Mouse (Mus musculus) limb, embryonic 12.5 days (tissue): ENCODE results near the gene Zfp12. TPM values are rescaled to one million over a fixed set of nuclear protein-coding genes. Genes with fewer than 3 reads are reported as not detected.

Experiments used
- ATAC-seq: fragments of 200-750 bp; cut with Nextera tagmentation; 2 replicates; pipeline ENCODE4 v1.8.0; 2017; ENCODE audit warnings: low read depth, moderate TSS enrichment; ENCODE audit not compliant: insufficient number of reproducible peaks, insufficient read depth, low FRiP score, low TSS enrichment
- H3K27ac ChIP-seq: fragments of 300-500 bp; sonication (generic); 2 replicates; pipeline ENCODE4 v1.5.1; 2016; ENCODE audit warnings: mild to moderate bottlenecking, moderate library complexity
- H3K27me3 ChIP-seq: fragments of 300-500 bp; sonication (generic); 2 replicates; pipeline ENCODE4 v1.6.1; 2016; ENCODE audit warnings: mild to moderate bottlenecking, moderate library complexity
- H3K36me3 ChIP-seq: fragments of 300-500 bp; sonication (generic); 2 replicates; pipeline ENCODE4 v1.6.1; 2016; ENCODE audit warnings: mild to moderate bottlenecking, moderate library complexity
- H3K4me1 ChIP-seq: fragments of 300-500 bp; sonication (generic); replicated peaks from 2 replicates; pipeline ENCODE4 v1.6.1; 2016
- H3K4me2 ChIP-seq: fragments of 300-500 bp; sonication (generic); 2 replicates; pipeline ENCODE4 v1.6.1; 2016; ENCODE audit warnings: mild to moderate bottlenecking, moderate library complexity
- H3K4me3 ChIP-seq: fragments of 300-500 bp; sonication (generic); replicated peaks from 2 replicates; pipeline ENCODE4 v1.5.1; 2016; ENCODE audit warnings: mild to moderate bottlenecking
- H3K9ac ChIP-seq: fragments of 300-500 bp; sonication (generic); replicated peaks from 2 replicates; pipeline ENCODE4 v1.6.1; 2016; ENCODE audit warnings: mild to moderate bottlenecking, moderate library complexity
- H3K9me3 ChIP-seq: fragments of 300-500 bp; sonication (generic); 2 replicates; pipeline ENCODE4 v1.6.1; 2016; ENCODE audit warnings: mild to moderate bottlenecking, moderate library complexity
- WGBS: fragments of 180-500 bp; shearing (Covaris S2); methylation state at CpG from one replicate; pipeline ENCODE4 v1.1.7; 2016; 5-methylcytosine and 5-hydroxymethylcytosine counted together
- polyA plus RNA-seq: library from polyadenylated mRNA; unstranded; fragments of >200 nt; fragmentation: Nextera tagmentation; extraction: Ambion mirVana; gene quantifications from 2 replicates; pipeline ENCODE4 v1.2.1, GENCODE M21; 2016

Zfp12 gene
- polyA plus RNA-seq, 1 experiment from 2014 or later = 25.1 TPM

DNA sequence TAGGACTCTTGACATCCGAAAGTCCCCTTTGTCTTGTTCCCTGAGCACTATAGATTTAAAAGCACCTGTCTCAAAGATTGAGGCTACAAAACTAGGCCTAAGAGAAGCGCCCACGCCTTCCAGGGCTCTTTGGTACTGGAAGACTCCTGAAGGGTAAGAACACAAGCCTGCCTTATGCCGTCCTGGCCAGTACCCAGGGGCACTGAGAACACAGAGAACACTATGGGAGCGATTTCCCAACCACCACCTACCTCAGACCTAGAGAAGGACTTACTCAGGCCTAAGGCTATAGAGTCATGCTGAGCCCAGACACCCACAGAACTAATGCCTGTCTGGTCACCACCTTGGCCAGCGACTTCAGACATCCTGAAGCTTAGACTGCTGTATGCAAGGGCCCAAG, 31.8 kb downstream of the Zfp12 start:
- WGBS = 79% methylated on average over 6 of the region's 6 CpGs
- Histone ChIP-seq H3K36me3 (peaks cover 32% of the 10 kb centered on the region), H3K27me3 (no peaks in the 10 kb centered on the region), H3K4me2 (no peak overlapping the region), H3K27ac (no peak overlapping the region), H3K4me1 (peaks cover 21% of the 10 kb centered on the region), H3K9me3 (no peaks in the 10 kb centered on the region), H3K4me3 (no peak overlapping the region), H3K9ac (no peak overlapping the region)
- ATAC-seq = no peak

DNA sequence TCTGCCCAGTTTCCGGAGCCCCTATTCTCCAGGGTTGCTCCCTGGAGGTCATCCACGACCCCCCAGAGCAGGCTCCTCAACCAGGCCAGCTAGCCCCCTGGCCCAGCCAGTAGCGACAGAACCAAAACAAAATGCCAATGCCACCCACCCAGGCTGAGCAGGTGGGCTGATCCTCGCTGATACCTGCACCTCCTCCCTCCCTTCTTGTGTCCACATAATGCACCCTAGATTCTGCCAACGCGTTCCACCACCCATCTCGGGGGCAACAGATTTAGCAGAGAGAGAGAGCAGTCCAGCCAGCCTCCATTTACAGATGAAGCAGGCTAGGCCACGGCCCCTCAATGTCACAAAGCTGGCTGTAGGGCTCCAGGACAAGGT, 34.0 kb downstream of the Zfp12 start:
- peak overlapping the region; percentile 70 for H3K27ac ChIP-seq
- 24% methylated on average over 8 of the region's 8 CpGs for WGBS
- H3K9me3 ChIP-seq = no peaks in the 10 kb centered on the region
- ATAC-seq = peak; percentile 5; the same call in 1 of the 2 replicates
- H3K27me3 ChIP-seq = no peaks in the 10 kb centered on the region
- peak overlapping the region; percentile 95 for H3K4me2 ChIP-seq
- peaks cover 10% of the 10 kb centered on the region for H3K36me3 ChIP-seq
- H3K4me3 ChIP-seq = peak overlapping the region; percentile 91
- peak overlapping the region; percentile 90 for H3K9ac ChIP-seq
- H3K4me1 ChIP-seq = peaks cover 21% of the 10 kb centered on the region

DNA sequence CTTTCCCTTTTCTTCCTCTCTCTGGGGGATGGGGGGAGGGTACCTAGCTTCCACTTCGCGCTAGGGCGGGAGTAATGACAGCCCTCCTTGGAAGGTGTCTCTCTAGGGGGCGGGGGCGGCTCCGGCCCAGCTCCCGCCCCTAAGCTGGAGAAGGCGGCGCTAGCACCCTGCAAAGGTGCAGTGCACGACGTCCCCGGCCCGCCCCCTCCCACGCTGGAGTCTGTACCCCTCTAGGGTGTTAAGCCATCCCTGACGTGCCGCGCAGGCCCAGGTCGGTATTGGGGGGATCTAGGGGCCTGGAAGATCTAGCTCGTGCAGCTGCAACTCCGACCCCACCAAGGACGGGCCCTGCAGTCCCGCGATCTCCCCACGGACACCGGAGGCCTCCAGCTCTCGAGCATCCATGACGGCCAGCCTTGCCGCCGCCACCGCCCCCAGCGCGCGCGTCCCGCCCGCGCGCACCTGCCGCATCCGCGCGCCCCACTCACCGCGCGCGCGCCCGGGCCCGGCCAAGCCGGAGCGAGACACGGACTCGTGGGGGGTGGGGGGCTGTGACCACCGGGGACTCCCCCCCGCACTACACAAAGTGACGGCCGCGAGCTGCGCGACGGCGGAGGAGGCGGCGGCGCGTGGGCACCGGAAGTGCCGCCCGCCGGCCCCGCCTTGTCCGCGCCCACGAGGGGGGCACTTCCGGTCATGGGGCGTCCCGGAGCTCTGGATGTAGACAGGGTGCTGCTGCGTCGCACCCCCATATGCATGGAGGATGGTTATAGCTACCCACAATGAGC, 34.6 kb downstream of the Zfp12 start, which contains the start of gene Zfp316:
Zfp316 (minus strand) TSS at position 660 of the 788 bp plus-strand sequence.
- Histone ChIP-seq H3K27ac (peak within 1 kb of the TSS; percentile 70), H3K36me3 (peaks cover 4% of the 10 kb centered on the region; the same call in 1 of the 2 replicates), H3K27me3 (no peaks in the 10 kb centered on the region; the same call in 1 of the 2 replicates), H3K4me1 (peaks cover 21% of the 10 kb centered on the region), H3K9me3 (no peaks in the 10 kb centered on the region), H3K4me3 (peak within 1 kb of the TSS; percentile 91), H3K9ac (peak within 1 kb of the TSS; percentile 90), H3K4me2 (peak within 1 kb of the TSS; percentile 95)
- ATAC-seq = peak; percentile 67; the same call in 1 of the 2 replicates
- under 1% methylated on average over 79 of the region's 79 CpGs for WGBS

DNA sequence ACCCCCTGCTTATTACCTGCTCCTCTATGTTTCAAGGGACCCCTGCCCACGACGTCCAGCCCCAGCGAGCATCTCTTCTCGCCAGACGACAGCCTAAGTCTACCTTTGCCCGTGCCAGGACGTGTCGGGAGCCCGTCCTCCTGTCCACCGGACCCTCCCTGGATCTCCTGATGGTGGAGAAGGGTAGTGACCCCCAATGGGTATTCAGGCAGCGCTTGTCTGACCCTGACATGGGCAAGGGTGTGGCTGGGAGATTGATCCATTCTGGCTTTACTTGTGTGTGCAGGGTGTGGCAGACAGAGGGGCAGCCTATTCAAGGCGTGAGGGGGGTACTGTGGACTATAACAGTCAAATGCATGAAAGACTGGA, 35.2 kb downstream of the Zfp12 start:
- H3K36me3 ChIP-seq = no peaks in the 10 kb centered on the region
- peaks cover 21% of the 10 kb centered on the region for H3K4me1 ChIP-seq
- peak overlapping the region; percentile 95 for H3K4me2 ChIP-seq
- H3K9me3 ChIP-seq = no peaks in the 10 kb centered on the region
- peak overlapping the region; percentile 90 for H3K9ac ChIP-seq
- peak overlapping the region; percentile 91 for H3K4me3 ChIP-seq
- 0 out of 2 replicates have a peak, but pooled peaks have one; percentile 19 for ATAC-seq
- H3K27me3 ChIP-seq = peaks cover 2% of the 10 kb centered on the region; the same call in 1 of the 2 replicates
- no peak overlapping the region for H3K27ac ChIP-seq
- WGBS = 4% methylated on average over 12 of the region's 12 CpGs

DNA sequence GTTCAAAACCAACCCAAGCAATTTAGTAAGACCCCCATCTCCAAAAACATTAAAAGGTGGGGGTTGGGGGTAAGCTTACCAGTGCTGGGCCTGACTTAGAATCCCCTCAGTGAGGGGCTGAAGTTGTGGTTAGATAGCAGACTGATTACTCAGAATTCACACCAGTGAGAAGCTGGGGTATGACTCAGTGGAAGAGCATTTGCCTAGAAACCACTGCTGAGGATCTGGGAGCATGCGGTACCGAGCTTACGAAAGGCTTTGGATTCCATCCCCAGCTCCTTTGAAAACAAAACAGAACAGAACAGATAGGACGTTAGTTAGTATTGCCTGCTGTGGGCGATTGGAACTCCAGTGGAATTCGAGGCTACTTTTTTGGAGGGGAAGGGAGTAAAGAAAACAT, 36.7 kb downstream of the Zfp12 start:
- no peak for ATAC-seq
- WGBS = 90% methylated on average over 6 of the region's 6 CpGs
- no peaks in the 10 kb centered on the region for H3K9me3 ChIP-seq

DNA sequence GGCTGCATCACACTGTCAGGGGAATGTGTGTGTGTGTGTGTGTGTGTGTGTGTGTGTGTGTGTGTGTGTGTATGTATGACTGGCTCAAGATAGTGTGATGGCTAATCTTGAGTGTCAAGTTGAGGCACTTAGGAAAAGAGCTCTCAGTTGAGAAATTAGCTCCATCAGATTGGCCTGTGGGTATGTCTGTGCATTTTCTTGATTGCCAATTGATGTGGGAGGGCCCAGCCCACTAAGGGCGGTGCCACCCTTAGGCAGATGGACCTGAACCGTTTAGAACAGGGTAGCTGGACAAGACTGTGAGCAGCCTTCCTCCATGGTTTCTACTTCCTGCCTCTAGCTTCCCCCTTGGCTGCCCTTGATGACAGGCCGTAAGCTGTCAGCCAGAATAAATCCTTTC, 37.1 kb downstream of the Zfp12 start:
- no peak for ATAC-seq
- Histone ChIP-seq H3K4me1 (peaks cover 21% of the 10 kb centered on the region), H3K36me3 (no peaks in the 10 kb centered on the region), H3K4me2 (no peak overlapping the region), H3K27ac (no peak overlapping the region), H3K9me3 (no peaks in the 10 kb centered on the region), H3K27me3 (peaks cover 20% of the 10 kb centered on the region; the same call in 1 of the 2 replicates), H3K4me3 (no peak overlapping the region), H3K9ac (no peak overlapping the region)
- WGBS = 80% methylated on average over 3 of the region's 3 CpGs

More for the DNA sequence above, 36.7 kb downstream of the Zfp12 start:
- no peak overlapping the region for H3K4me2 ChIP-seq
- no peak overlapping the region for H3K9ac ChIP-seq
- H3K4me1 ChIP-seq = peaks cover 21% of the 10 kb centered on the region
- H3K27ac ChIP-seq = no peak overlapping the region
- no peak overlapping the region for H3K4me3 ChIP-seq
- H3K36me3 ChIP-seq = no peaks in the 10 kb centered on the region
- peaks cover 16% of the 10 kb centered on the region; the same call in 1 of the 2 replicates for H3K27me3 ChIP-seq

DNA sequence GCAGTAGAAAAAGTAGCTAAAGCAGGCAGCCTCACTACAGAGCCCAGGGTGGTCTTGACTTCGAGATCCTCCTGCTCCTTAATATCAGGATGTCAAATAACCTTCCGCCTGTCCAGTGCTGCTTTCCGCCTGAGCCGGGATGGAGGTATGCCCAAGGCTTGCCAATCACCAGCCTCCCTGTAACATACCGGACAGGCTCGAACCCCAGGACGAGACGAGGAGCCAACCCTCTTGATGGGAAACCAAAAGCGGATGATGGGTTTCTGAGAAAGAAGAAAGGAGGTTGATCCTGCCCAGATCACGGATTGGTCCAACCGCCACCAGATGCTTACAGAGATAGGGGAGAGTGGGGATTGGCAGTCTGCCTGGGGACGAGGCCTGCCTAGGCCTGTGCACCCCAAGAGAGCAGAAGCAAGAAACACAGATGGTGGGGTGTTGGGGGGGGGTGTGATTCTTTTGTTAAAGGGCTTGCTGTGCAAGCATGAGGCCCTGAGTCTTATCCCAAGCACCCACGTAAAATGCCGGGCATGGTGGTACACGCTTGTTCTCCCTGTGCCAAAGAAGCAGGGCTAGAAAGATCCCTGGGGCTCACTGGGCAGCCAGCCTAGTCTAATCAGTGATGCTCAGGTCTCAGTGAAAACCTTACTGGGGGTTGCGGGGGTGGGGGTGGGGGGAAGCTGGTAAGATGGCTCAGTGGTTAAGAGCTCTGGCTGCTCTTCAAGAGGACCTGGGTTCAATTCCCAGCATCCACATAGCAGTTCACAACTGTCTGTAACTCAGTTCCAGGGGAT, 37.8 kb downstream of the Zfp12 start:
- H3K9me3 ChIP-seq = no peaks in the 10 kb centered on the region
- no peak overlapping the region for H3K27ac ChIP-seq
- H3K9ac ChIP-seq = no peak overlapping the region
- H3K4me3 ChIP-seq = no peak overlapping the region
- no peak overlapping the region for H3K4me2 ChIP-seq
- no peak for ATAC-seq
- peaks cover 26% of the 10 kb centered on the region; the same call in 1 of the 2 replicates for H3K27me3 ChIP-seq
- WGBS = 91% methylated on average over 16 of the region's 16 CpGs
- H3K36me3 ChIP-seq = no peaks in the 10 kb centered on the region
- peaks cover 21% of the 10 kb centered on the region for H3K4me1 ChIP-seq

DNA sequence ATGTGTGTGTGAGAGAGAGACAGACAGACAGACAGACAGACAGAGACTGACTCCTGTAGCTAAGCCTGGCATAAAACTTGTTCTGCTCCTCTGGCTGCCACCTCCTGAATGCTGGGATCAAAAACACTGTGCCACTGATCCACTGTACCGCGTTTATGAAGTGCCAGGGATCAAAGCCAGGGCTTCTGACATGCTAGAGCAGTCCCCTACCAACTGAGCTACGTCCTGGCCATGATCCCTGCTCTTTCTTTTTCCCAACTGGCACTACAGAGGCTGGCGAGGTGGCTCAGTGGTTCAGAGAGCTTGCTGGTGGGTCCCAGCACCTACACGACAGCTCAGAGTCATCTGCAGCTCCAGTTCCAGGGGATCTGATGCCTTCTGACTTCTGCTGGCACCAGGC, 40.8 kb downstream of the Zfp12 start:
- no peak for ATAC-seq
- Histone ChIP-seq H3K4me3 (no peak overlapping the region), H3K9ac (no peak overlapping the region), H3K4me2 (no peak overlapping the region), H3K9me3 (no peaks in the 10 kb centered on the region), H3K27me3 (peaks cover 48% of the 10 kb centered on the region), H3K27ac (no peak overlapping the region), H3K36me3 (no peaks in the 10 kb centered on the region), H3K4me1 (peaks cover 5% of the 10 kb centered on the region)
- WGBS = 49% methylated on average over 5 of the region's 5 CpGs

DNA sequence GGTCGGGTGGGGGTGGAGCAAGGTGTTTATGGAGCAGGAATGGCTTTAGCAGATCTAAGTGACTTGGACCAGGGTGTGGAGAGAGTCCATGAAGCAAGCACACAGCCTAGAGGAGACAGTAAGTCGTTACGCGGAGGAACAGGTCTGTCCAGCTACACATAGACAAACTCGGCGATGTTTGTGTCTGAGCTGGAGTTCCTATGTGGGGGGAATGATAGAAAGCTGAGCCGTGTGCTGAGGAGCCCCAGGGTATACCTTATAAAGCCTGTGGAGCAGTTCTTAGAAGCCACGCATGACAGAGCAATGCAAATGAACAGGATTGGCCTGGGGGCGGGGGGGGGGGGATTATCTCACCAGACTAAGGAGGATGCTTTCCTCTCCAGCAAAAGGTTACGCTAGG, 44.3 kb downstream of the Zfp12 start:
- WGBS = 50% methylated on average over 10 of the region's 10 CpGs
- Histone ChIP-seq H3K4me1 (no peaks in the 10 kb centered on the region), H3K4me2 (no peak overlapping the region), H3K9me3 (no peaks in the 10 kb centered on the region), H3K27me3 (peaks cover 66% of the 10 kb centered on the region), H3K4me3 (no peak overlapping the region), H3K27ac (no peak overlapping the region), H3K9ac (no peak overlapping the region), H3K36me3 (no peaks in the 10 kb centered on the region)
- ATAC-seq = no peak

DNA sequence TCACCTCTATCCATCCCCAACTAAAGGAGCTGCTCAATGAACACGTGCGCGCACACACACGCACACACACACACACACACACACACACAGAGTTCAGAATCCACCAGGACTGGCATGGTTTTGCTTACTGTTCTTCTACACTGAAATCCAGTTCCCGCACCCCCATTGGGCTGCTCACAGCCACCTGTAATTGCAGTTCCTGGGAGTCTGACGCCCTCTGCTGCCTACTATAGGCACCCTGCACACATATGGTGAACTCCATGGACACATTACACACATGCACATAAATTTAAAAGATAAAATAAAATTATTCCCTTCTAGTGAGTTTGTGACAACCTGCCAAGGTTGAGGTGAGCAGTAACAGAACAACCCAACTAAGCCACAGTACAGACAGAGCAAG, 49.8 kb downstream of the Zfp12 start:
- ATAC-seq = no peak
- peaks cover 83% of the 10 kb centered on the region for H3K27me3 ChIP-seq
- 47% methylated on average over 6 of the region's 6 CpGs for WGBS

DNA sequence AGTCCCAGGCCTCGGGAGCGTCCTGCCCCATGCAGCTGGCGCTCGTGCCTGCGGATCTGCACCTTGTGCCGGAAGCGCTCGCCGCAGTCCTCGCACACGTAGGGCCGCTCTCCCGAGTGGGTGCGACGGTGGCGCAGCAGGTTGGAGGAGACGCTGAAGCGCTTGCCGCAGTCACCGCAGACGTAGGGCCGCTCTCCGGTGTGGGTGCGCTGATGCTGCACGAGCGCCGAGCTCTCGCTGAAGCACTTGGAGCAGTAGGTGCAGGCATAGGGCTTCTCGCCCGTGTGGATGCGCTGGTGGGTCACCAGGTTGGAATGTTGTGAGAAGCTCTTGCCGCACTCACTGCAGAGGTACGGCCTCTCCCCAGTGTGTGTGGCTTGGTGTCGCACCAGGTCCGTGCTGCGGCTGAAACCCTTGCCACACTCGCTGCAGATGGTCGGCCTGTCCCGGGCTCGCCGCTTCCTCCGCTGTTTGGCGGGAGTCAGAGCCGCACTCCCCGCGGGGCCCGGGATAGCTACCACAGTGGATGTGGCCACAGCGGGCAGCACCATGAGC, 52.9 kb downstream of the Zfp12 start:
- Histone ChIP-seq H3K27ac (no peak overlapping the region), H3K4me2 (peak overlapping the region; percentile 57), H3K4me1 (peaks cover 16% of the 10 kb centered on the region), H3K27me3 (peaks cover 94% of the 10 kb centered on the region), H3K4me3 (peak overlapping the region; percentile 36), H3K36me3 (no peaks in the 10 kb centered on the region), H3K9ac (peak overlapping the region; percentile 37), H3K9me3 (no peaks in the 10 kb centered on the region)
- under 1% methylated on average over 48 of the region's 48 CpGs for WGBS
- ATAC-seq = no peak

More for the DNA sequence above, 49.8 kb downstream of the Zfp12 start:
- peaks cover 16% of the 10 kb centered on the region for H3K4me1 ChIP-seq
- H3K9me3 ChIP-seq = no peaks in the 10 kb centered on the region
- no peak overlapping the region for H3K4me3 ChIP-seq
- H3K9ac ChIP-seq = no peak overlapping the region
- H3K27ac ChIP-seq = no peak overlapping the region
- no peaks in the 10 kb centered on the region for H3K36me3 ChIP-seq
- H3K4me2 ChIP-seq = no peak overlapping the region
